Mouse (Mus musculus) heart, postnatal 4 days (tissue): Measurements from ENCODE around the gene Car5a. TPM values are rescaled to one million over a fixed set of nuclear protein-coding genes. Genes with fewer than 3 reads are reported as not detected.

Experiments used
- DNase-seq: peaks from one replicate; pipeline ENCODE4 v3.0.0; 2021
- total RNA-seq, 2 experiments: library from RNA; stranded (reverse); gene quantifications; 2 replicates each; pipeline ENCODE4 v1.2.3; 2021

Car5a gene
- total RNA-seq, result not detected

DNA sequence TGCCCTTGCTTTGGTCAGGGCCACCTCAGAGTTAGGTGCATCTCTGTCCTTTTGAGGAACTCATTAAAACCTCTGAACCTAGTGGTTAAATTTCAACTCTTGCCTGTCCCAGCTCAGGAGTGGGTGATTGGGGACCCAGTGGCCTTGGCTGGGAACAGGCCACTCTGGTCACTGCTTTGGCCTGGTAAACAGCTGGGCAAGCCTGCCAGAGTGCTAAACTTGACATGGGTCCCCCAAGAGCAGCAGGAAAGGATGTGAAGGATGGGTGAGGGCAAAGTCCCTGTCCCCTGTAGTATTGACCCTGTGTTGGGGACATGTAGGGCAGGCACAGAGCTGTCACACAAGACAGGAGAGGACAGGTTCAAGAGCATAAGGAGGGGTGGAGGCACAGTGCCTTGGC, at the start of gene Car5a:
Gene Car5a, minus strand, starts transcription at position 74 of the 400 bp plus-strand sequence.
- no peak for DNase-seq

DNA sequence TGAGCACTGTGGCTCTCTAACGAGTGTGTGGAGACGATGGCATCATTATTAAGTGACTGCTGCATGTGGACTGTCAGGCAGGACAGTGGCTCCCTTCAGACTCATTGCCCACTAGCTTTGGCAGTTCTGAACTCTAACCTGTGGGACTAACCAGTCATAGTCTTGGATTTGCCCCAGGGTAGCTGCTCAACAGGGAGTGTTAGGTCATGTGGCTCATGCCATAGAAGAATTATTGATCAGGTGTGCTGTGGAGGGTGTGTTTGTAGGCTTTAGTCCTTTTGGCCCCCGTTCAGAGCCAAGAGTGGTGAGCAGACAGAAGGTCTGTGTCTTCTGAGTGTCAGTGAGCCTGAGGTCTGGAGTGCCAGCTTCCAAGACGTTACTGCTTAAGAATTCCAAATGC, 48.2 kb upstream of the Car5a start:
- DNase-seq, result no peak

DNA sequence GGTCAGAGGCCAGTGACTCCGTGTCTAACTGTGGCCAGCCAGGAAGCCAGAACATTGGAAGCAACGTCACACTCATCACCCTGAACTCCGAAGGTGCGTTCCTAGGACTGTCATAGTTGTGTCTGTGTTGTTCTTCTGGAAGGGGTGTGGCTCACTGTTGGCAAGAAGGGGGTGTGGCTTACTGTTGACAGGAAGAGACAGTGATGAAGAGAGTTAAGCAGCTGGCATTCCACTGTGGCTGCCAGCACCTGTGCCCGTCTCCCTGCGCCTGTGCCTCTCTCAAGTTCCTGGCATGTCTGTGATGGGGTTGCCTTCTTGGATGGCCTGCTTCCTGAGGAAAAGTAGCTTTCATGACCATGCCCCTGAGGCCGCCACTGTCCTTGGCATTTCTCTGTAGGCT, 46.9 kb upstream of the Car5a start:
- DNase-seq, result no peak

DNA sequence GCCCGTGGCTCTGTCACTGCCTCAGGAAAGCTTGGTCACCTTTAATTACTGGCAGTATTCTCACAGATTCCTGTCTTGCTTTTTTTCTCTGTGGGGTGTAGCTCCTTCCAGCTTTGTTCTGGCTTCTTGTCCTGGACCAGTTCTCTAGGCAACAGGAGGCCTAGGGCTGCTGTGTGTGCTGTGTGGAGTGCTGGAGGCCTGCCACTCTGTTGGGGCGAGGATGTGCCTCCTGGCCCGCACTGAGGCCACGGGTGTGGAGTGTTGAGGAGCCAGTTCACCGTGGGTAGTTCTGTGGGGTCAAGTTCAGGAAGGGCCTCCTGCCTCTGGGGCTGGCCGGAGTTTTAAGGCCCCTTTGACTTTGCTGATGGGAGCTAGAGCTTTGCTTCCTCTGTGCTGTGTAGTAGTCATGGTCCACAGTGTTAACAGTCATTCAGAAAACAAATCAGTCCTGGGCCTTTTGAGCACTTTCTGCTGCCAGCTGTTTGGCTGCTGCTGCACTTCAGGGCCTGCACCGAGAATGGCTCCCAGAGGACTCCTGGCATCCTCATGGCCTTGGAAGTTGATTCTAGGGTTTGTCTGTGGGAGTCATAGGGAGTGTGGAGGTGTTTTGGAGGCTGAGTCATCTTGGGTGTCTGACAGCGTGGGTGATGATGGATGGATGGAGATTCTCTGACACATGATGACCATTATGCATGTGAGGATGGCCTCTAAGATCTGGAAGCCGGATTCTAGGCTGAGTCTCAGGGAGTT, 46.0 kb upstream of the Car5a start:
- DNase-seq, result no peak

DNA sequence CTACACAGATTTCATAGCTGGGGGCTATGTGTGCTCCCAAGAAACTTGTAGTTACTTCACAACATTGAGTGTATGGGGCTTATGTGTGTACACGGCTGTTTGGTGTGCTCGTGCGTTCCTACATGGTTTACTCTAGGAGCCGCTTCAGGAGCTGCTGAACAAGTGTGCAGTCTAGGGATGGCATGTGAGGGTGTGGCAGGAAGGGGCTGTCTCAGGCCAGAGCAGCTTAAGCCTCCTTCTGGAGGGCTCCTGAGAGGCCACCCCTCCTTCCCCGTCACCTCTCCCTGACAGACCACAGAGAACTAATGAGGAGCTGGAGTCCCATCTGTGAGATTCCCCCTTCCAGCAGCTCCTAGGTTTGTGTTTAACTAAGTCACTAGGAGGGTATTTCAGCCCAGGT, 43.2 kb upstream of the Car5a start:
- DNase-seq, result no peak

DNA sequence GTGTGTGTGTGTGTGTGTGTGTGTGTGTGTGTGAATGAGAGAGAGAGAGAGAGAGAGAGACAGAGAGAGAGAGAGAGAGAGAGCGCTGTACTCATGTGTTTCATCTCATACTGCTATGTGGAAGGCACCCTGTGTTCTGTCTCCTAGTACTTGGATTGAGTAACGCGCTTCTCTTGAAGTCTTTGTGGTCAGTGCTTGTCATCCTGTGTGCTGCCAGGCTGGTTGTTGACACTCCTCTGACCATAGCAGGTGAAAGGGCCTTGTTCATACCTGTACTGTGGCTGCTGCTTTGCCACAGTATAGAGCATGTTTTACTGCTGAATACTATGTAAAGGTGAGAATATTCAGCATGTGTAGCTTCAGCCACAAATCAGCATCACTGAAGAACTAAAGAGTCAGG, 41.0 kb upstream of the Car5a start:
- no peak for DNase-seq

DNA sequence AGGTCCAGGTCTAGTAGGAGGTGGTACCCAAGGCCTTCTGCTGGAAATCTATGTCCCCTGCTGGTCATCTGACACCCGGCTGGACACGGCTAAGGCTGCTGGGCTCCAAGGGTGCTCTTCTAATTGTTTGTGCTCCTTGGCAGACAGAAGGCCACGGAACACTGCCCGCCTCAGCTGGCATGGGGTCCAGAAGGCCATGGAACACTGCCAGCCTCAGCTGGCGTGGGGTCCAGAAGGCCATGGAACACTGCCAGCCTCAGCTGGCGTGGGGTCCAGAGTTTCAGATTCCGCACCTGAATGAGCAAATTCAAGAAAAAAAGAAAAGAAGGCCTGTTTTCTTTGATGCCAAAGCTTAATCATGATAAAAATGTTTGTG, 36.8 kb upstream of the Car5a start:
- no peak for DNase-seq

DNA sequence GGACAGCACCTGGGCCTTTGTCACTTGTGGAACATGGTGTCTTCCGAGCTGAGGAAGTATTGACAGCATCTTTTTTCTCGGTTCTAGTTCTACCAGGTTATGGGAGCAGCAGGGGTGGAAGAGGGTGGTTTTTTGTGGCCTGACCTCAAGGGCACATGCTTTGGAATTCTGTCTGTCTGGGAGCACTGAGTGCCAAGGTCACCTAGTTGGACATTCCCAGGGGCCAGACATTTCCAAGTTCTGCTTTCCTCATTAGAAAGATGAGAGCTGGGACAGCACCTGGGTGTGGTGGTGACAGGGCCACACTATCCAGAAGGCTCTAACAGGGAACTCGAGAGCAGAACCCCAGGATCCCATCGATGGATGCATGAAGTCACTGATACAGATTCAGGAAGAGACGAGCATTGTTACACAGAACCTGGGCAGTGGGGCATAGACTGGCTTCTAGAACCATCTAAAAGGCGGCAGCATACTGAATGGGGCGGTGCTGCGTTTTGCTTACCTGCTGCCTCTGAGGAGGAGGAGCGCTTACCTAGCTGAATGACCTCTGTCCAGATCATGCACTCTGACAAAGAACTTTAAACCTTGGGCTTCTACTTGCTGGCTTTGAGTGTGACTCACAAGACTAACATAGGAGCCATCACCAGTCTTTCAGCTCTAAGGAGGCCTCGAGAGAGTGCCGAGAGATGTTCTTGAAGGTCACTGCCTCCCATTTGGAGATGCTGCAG, 36.3 kb upstream of the Car5a start:
- no peak for DNase-seq

DNA sequence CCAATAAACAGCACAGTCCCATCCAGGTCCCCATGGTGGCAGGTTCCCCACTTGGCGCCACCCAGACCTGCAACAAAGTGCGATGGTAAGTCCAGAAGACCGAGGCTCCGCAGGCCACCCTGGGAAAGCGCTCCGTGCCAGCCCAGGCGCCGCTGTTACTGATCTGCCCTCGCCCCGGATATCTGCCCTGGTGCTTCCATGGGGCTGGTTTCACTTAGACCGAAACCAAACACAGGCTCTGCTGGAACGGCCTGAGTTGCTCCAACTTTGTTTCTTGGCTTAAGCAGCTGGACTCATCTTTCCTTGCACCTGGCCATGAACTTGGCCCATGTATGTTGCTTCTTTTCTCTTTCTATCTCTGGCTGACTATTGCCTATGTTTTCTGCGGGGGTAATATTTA, 34.0 kb upstream of the Car5a start:
- DNase-seq, result no peak

DNA sequence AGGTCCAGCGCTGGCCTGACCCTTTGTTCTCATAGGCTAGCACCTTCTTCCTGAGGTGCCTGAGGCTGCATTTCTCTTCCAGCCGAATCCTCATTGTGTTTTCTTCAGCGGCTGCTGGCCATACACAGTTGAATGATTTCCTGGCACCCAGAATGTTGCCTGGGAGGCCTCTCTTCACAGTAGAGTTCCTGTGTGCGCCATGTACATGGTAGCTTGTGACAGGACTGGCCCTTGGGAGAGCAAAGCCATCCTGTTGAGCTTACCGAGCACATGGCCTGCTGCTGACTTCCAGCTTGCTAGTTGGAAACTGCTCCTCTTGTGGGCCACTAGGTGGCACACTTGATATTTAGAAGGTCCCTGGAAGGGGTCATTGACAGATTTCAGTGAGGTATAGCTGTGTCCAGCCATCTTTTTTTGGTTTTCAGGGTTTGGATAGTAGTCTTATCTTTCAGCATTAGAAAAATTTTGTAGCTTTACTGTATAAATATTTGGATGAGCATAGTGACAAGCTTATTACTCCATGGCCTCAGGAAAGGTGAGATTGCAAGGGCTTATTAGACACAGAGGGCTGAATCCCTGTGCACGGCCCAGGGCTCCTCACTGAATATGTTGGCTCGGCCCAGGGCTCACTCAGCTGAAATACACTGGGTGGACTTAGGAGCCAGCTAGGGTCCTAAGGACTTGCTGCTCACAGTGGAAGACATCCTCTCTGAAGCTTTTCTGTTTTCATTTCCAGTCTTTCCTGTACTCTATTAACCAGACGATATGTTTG, 33.3 kb upstream of the Car5a start:
- peak; percentile 53 for DNase-seq

DNA sequence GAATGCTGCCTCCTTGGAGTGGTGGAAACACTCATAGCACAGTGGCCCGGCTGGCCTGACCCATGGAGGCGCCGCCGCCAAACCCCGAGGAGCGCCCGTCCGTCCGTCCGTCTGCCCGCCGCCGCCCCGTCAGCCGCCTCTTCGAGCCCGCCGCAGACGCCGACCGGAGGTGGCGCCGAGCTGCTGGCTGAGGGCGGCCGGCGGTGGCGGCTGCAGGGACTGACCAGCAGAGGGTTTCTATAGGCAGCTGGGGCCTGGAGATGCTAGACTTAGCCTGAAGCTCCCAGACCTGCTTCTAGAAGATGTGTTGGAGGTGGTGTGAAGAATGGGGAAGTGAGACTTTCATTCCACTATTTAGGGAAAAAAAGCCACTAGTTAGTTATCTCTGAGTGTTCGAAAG, 29.2 kb upstream of the Car5a start:
- no peak for DNase-seq

DNA sequence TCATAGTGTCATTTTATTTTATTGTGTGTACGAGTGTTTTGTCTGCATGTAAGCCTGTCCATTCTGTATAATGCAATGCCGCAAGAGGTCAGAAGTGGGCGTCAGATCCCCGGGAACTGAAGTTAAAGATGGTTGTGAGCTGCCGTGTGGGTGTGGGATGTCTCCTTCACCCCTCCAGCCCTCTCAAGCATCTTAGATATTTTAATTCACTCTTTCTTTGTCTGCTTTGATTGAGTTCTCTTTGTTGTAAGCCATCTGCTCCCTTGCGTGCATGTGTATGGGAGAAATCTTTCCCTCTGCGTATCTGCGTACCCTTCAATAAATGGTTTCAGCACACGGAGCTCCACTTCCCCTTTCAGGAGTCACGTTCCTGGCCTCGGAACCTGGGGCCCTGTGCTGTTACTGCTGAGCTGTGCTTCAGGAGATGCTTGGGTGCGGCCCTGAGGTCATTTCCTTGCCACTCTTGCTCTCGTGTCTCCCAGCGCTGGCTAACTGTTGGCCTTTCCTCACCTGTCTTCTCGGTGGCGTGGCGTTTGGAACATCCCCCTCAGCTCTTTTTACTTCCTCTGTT, 26.9 kb upstream of the Car5a start:
- no peak for DNase-seq

DNA sequence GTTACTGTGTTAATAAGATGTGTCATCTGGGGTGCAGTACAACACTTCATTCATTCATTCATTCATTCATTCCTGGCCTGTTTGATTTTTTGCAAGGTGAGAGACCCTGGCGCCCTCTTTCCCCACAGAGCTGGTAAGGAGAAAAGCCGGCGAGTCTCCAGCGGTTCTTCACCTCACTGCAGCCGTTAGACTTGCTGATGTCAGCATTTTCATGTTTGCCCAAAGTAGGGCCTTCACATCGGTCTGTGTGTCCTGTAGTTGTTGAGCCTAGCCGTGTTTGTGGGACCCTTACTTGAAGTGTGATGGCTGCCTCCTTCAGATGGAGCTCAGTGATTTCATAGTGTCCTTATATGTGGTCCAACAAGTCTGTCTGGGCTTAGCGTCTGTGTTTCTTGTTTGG, 25.5 kb upstream of the Car5a start:
- no peak for DNase-seq

DNA sequence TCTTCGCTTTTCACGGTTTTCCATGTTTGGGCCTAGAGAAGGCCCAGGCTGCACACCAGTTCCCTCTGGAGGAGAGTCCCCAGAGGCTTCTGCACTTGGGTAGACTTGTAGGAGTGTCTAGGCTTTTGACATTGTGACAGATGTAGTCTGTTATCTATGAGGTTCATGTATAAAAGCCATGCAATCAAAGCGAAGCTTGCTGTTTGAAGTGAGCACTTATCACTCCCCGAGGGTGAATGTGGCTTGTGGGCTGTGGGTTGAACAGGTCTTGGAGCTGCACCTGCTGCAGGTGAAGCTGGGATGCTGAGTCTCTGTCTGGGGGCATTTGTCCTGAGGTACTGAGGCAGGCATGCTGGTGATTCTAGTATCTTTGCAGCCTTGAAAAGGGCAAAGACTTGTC, 23.8 kb upstream of the Car5a start:
- no peak for DNase-seq

DNA sequence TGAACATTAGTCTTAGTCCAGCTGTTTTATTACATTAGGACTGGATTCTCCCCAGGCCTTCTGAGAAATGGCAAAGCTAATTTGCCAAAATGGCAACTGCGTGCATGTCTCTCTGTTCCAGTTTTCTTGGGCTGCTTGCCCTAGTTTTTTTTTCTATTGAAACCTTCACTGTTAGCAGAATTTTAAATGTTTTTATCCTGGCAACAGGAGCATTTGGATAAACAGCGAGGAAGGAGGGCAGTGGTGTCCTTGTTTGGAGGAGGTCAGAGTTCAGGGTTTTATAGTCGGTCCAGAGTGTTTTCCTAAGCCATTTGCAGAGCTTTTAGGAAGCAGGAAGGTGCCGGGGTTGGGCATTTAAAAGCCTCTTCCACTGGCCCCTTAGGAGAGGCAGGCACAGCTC, 23.3 kb upstream of the Car5a start:
- DNase-seq, result no peak

DNA sequence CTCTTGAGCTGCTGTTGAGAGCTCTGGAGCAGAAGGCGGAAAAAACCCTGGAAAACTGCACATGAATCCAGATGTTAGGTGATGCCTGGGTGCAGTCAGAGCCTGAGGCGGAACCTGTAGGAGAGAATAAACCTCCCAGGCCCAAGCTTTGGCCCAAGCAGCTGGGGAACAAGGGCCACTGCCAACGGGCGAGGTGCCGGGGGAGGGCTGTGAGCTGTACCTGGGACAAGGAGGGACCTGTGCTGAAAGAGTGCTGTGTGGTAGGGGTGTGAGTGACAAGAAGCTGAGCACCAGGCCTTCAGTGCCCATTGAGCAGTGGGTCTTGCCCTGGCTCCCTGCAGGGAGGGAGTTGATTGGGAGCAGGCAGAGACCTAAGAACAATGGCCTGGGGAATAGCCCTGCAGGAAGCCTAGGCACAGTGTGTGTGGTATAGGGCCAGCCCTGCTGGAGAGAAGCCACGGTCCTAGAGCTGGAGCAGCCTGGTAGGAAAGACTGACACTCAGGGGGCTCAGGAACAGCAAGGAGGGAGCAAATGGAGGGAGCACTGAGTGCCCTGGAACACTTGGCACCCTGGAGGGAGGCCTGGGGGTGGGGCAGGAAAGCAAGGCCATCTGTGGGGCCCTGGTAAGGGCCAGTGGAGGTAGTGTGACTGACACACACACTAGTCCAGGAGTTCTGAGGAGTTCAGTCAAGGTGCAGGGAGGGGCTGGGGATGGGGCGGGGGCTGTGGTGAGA, 22.2 kb upstream of the Car5a start:
- no peak for DNase-seq

DNA sequence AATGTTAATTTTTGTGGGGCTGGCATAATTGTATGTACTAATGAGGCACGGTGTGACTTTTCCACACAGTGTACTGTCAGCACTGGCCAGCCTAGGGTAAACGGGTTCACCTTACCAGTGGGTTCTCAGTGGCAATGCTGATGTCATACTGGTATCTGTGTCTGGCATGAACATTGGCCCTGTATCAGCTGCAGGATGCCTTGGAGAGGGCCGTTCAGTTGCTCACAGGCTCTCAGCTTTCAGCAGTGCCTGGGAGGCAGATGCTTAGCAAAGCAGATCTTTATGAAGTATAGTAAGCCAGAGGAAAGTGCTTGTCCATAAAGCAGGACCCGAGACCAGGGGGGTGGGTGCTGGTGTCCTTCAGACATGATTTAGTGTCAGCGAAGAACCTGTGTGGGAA, 21.4 kb upstream of the Car5a start:
- DNase-seq, result no peak

DNA sequence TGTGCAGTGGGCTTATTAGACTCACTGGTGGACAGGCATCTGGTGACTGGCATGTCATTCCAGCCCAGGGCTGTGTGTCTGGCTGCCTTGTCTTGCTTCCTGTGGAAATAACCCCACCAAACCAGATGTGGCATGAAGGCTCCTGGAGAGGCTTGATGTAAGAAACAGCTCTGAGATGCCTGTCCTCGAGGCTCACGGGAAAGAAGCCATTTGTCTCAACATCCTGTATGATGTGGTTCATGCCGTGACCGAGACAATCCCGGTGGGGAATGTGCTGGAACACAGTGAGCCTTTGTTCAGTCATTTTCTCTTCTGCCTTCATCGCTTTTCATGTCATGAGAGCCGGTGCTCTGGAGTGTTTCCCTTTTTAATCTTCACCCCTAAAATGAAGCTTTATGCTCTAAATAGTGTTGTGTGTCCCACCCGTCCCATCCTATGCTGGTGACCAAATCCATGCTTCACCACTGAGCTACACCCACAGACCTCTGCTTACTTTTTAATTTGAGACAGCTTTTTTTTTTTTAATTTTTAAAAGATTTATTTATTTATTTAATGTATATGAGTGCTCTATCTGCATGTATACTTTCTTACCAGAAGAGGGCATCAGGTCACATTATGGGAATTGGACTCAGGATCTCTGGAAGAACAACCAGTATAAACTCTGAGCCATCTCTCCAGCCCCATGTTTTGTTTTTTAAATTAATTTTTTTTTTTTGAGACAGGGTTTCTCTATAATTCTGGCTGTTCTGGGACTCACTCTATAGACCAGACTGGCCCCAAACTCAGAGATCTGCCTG, 20.2 kb upstream of the Car5a start:
- DNase-seq, result peak; percentile 47

DNA sequence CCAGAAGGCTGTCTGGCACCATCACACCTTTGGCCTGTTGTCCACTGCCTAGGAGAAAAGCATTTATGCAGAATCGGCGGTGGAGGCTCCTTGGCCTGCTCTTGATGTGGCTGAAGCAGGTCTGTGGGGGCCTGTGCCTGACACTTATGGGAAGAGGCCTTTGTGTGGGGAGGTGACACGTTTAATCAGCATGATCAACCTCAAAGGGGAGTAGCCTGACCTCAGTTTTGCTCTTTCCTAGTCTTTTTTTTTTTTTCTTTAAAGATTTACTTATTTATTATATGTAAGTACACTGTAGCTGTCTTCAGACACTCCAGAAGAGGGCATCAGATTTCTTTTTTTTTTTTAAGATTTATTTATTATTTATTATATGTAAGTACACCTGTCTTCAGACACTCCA, 18.2 kb upstream of the Car5a start:
- no peak for DNase-seq

DNA sequence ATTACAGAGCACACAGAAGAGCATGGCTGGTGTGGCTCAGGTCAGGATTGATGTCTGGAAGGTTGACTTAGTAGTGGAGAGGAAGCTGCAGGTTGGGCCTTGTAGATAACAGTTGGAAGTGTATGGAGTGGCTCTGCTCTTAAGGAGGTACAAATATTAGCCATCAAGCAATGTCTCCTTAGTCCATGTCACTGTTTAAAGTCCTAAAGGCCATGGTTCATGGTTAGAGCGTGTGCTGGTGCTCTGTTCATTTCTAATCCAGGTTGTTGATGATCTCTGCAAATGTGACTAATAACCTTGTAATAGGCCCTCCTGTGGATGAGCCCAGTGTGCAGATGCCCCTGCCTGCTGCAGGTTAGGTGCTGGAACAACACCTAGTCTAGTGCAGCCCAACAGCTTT, 13.7 kb upstream of the Car5a start:
- no peak for DNase-seq

DNA sequence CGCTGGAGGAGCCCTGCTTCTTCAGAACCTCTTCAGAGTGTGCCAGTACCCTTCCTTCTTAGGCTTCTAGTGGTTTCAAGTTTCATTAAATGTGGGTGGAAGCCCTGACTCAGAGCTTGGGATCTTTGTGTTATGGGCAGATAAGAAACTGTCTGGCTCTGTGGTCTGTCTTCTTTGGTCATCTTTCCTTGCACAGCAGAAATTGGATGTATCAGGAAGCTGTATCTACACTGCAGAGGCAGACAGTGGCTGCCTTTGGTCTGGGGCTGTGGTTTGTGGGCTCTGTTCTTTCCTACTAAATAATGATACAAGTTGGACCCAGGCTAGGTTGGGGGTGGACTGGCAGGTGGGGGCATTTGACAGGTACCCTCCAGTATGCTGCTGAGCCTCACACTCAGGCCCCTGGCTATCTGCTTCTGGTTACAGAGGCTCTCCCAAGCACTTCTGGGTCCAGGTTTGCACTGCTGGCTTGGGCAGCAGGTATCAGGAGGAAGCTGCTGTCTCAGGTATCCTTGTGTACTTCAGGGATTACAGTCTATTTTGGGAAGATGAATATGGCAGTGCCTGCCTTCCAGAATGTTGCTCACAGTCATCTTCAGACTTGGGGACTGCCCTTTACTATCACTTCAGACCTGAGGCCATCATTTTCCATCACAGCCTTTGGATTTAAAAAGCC, 11.3 kb upstream of the Car5a start:
- DNase-seq, result no peak
